Mouse (Mus musculus): ENCODE measurements at regions not wholly inside any gene's neighbourhood (a gene's known extent, or its start where the extent isn't known, plus 50 kb on each side); places are given as distances from the start of the nearest gene placed in this dataset.

DNA sequence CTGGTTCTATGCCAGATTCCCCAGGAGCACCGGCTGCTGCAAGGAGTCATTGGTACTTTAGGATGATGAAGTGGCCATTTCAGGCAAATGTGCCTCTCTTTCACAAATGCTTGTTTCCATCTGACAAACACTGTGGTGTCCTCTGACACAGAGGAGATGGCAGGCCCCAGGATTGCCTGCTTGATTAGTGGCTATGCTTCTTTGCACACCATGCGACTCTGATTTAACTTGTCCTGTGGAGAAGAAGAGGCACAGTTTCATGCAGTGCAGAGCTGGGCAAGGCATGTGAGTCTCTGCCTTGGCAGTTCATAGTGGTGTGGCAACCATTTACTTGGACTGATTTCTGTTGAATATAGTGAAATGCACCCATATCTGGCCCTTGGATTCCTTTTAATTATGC, 308.4 kb downstream of the Lmo7 start:
- intact Hi-C loops (cut with DNase I): no loop called here
- no peak for DNase-seq

DNA sequence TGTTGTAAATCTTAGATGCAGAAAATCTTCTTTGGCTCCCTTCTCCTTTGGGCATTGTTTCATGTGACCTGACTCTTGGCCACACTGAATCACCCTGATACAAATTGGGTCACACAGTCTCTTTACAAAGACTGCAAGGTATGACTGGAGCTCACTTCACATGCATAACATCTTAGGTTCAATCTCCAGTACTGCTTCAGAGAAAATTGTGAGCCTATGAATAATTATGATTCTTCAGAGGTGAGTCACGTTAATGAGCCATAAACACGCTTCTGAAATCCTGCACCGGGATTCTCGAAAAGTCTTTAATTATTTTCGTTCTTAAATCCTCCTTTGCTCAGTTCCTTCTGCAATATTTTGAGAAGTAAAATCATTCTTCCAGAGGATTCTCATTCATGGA, 307.7 kb downstream of the Lmo7 start:
- DNase-seq: no peak
- intact Hi-C loops (cut with DNase I): no loop called here

DNA sequence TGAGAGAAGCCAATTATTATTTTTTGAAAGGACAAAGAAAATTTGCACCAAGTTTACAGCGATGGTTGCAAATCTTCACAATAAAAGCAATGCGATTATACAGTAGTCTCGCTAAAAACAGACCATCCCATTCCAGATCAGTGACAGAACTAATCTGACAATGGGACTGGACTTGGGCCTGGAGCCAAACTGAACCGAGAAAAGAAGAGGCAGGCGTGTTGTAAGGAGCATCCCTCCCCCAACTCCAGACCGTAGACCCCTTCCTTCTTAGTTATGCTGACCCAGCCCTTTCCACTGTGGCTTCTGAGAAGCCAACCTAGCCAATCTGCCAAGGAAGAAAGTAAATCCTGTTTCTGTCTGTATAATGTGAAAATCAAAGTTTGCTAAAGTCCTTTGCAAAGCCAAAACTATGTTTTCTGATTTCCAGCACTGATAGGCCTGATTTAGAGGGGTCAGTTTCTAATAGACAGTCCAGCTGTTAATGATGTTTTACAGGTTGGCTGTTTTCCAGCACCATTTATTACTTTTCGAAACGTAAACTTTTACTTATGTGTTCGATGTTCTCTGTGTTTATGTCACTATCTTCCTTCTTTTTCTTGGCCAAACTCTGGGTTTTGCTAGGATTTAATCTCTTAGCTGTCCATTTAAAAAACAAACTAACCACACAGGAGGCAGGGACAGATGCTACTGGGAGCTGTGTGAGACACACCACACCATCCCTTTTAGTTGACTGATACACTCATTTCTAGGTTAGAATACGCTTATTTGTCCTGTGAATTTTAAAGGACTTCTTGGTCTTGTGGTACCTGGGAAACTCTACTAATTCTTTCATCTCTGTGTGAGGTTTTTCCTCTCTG, 301.5 kb downstream of the Lmo7 start:
- no peak for DNase-seq
- intact Hi-C loops (cut with DNase I): no loop called here

DNA sequence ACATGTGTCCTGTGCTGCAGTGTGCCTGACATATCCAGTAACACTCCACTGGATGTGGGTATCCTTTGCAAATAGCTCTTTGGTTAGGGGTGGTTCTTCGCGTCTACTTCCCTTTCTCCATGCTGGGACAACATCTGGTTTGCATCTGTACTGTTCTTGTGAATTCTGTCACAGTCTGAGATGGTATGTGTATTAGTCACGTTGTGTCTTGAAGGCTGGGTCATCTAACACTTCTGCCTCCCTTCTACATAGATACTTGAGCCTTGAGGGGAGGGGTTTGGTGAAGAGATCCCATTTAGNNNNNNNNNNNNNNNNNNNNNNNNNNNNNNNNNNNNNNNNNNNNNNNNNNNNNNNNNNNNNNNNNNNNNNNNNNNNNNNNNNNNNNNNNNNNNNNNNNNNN, 294.9 kb downstream of the Lmo7 start:
- intact Hi-C loops (cut with DNase I): no loop called here
- DNase-seq: no peak

DNA sequence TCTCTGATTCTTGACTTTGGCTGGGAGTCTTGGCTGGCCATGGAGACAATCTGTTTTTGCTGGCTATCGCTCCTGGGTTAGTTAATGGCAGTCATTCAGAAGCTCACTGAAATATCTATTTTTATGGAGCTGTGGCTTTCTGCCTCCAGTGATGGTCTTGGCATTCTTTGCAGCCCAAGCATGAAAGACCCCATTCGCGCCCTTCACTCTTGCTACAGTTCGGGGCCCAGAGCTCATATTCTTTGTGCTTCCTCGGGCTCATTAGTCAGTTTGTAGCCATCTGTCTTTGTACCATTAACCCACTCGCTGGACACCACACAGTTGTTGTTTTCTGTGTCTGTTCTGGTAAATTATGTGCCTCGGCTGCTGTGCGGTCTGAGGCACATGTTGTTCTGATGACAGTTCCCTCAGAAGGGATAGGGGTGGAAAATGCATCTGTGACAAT, 290.4 kb downstream of the Lmo7 start:
- peak; percentile 13 to 22 for DNase-seq
- intact Hi-C loops (cut with DNase I): no loop called here

DNA sequence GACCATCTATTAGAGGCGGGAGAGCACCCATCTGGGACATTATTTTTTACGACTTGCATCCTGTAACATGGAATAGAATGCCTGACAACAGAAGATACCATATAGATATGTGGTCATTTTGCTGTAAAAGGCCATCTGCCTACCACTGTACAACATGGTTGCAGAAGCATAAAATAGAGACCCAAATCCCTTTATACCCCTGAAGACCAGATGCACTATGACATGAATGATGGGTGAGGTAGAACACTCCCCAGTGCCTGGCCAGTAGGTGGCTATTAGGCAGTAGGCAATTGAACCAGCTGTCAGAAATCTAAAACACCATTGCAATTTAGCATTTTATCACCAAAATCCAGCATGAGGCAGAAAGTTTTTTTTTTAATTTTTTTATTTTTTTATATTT, 289.6 kb downstream of the Lmo7 start:
- intact Hi-C loops (cut with DNase I): no loop called here
- DNase-seq: no peak

DNA sequence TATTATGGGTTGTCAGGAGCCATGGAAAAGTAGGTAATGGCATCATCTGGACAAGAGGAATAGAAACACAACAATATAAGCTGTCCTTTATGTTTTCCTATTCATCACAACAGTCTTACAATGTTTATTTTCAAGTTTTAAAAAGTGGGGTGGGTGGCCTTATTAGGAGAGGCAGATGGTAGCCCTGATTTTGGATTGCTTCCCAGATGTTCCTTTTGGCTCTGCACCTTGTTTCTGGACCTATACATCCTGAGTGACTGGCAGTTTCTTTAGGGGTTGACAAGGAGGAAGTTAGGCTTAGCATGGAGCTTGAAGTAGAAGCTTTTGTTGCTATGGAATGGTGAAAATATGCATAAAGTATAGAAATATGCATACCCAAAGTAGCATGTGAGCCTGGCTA, 286.8 kb downstream of the Lmo7 start:
- intact Hi-C loops (cut with DNase I): no loop called here
- DNase-seq: no peak

DNA sequence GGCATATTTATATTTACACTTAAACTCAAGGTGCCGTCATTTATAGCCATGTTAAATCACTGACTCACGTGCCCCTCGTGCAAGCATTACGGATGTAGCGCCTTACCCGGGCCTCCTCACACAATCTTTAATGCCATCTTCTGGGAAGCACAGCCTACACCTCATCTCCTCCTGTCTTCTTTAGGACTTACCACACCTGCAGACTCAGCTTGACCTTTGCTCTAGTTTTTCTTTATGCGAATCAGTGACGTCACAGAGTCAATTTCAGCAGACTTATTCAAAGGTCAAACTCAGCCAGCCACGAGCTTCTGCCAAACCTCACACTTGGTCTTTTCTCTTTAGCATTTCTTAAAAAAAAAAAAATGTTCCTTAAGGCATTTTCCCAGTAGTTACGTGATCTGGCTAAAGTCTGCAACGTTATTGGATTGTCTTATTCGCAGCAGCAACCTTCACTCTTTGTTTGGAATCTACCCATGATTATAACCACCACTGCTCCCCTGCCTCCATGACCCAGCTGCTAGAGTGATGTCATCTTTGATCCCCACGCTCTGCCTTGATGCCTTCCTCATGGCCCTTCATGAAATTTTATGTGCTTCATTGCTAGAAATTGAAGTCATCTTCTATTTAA, 285.3 kb downstream of the Lmo7 start:
- intact Hi-C loops (cut with DNase I): no loop called here
- no peak for DNase-seq

DNA sequence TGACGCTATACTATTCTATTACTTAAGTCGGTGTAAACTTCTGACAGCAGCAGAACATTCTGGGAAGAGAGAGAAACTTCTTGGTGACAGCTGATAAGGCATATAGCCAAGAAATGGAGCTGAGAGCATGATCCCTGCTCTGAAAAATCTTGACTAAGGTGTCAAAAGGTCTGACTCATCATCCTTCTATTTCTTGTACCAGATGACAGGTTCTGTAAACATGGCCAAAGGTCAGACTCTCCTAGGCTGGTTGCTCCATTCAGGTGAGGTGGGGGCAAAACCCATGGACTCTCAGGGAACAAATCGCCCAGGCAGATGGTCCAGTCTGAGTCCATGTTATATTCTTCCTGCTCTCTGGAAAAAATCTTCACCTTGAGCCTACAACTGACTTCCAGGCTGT, 283.5 kb downstream of the Lmo7 start:
- intact Hi-C loops (cut with DNase I): no loop called here
- DNase-seq: no peak

DNA sequence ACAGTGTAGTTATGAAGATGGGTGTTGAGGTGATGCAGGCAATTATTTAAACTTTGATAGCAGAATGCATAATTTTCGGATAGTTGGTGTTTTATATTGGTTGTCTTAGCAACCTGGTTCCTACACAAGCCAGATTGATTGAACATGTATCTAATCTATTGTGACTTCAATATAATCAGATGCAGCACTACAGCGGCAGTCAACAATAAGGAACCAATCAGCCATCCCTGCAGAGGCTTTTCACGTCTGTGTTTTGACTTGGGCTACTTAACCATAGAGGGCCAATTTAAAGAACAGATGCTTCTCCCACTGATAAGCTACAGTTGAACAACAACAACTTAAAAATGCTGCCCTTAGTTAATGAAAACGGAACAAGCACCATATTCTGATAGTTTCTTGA, 267.8 kb downstream of the Lmo7 start:
- intact Hi-C loops (cut with DNase I): no loop called here

DNA sequence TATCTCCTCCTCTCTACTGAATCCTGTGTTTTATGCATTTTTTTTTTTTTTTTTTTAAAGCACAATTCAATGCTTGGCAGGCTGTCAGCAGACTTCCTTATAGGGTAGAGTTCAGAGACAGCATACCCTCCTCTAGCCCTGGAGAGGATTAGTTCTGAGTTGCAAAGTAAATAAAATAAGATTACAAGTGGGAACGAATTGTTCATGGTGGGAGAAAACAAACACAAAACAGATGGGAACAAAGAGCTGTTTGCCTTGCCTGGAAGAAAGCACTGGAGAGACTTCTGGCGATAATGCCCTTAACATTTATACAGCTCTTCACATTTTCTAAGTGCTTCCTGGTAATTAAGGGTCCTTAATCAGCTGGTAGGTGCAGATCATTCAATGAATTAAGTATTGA, 254.6 kb downstream of the Lmo7 start:
- intact Hi-C loops (cut with DNase I): no loop called here
- DNase-seq: no peak

More for the DNA sequence above, 267.8 kb downstream of the Lmo7 start:
- DNase-seq: no peak

Data from heart, postnatal 36 days (tissue).